Mouse (Mus musculus) effector memory CD4-positive, alpha-beta T cell, adult 7 months (primary cell): ENCODE measurements around the gene Zfp819. TPM values are rescaled to one million over a fixed set of nuclear protein-coding genes. Genes with fewer than 3 reads are reported as not detected.

Experiments used
- polyA plus RNA-seq: library from polyadenylated mRNA; unstranded; fragments of 100-300 nt; shearing (Covaris generic); gene quantifications from one replicate; pipeline ENCODE4 v1.2.1, GENCODE M21; 2017

Zfp819 gene
- not detected for polyA plus RNA-seq

DNA sequence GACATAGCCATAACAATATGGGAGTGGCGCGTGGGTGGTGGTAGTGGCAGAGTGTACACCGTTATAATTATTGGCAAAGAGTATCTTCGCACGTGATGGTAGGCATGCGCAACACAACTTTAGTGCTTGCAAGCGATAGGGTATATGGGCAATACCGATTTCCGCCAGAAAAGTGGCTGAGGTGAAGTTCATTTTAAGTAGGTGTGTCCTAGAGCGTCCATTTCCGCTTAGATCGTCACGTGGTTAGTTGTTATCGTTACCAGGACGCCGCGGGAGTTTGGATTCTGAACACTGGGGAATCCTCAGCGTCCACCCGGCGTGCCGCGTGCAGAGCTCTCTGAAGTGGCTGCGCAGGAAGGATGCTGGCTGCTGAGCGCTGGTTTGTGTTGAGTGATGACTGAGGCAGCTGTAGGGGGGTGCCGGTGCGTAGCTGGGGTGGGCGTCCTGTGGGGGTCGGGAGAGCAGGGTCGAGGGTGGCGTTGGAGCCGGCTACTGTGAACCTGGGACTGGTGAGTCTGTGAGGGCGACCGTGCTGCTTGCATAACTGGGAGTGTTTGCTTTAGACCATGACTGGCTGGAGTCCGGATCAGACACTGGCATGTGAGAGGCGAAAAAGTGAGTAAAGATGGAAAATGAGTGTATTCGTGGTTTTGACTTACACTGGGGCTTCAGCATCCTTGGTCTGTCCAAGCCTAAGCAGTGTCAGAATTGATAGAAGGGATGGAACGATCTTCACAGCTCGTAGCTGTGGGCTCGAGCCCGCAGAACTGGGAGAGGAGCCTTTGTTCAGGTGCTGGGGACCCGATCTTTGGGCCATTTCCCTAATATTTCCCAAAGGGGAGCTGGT is at the start of gene Zfp819:
Zfp819 (plus strand) TSS at position 274 of the 847 bp plus-strand sequence.

DNA sequence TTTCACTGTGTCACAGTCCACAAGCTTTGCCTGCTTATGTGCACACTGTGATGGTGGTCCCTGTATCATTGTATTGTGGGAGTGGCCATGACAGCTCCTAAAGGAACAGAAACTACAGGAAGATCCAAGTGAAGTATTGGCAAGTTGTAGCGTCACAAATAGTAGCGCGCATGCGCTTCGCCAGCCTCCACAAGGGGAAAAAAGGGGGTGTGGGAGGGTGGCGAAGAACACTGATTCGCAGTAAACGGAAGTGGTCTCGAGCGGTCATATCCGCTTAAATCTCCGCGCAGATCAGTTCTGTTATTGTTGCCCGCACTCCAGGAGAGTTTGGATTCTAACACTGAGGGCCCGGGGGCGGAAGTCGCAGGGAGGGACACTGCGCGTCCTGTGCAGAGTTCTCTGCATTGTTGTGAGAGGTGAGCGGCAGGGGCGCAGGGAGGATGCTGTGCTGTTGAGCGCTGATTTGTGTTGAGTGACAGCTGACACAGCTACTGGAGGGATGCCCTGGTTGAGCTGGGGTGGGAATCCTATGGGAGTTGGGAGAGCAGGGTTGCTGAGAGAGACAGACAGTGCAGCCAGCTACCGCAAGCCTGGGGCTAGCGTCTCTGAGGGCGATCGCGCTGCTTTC is 44.8 kb upstream of the Zfp819 start, which contains the start of gene Zfp658:
Zfp658 (plus strand) TSS at position 251 of the 628 bp plus-strand sequence.

DNA sequence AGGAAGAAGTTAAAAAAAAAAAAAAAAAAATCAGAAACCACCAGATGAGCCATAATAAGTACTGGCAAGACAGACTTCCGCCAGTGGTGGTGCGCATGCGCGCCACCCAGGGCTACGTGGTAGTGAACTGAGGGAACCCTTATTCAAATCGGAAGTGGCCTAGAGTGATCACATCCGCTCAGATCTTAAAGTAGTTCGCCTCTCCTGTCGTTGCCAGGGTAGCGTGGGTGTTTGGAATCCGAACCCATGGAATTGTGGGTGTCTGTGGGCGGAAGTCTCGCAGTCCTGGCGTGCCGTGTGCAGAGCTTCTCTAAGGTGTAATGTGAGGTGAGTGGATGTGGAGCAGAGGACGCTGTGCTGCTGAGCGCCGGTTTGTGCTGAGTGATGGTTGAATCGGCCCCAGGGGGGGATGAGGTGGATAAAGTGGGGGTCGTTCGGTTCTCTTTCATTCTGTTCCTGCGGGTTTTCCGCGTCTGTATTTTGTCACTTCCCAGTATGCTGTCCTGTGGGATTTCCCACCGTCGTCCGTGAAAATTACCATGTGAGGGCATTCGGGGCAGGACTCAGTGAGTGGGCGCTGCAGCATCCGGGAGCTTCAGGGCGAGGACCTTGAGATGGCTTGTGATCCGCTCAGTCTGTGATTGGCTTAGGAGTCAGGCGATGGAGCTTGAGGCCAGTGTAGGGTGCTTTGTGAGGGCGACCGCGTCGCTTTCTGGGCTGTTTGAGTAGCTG is 27.4 kb upstream of the Zfp819 start, which contains the start of gene Zfp719:
Zfp719 (plus strand) TSS at position 171 of the 732 bp plus-strand sequence.

DNA sequence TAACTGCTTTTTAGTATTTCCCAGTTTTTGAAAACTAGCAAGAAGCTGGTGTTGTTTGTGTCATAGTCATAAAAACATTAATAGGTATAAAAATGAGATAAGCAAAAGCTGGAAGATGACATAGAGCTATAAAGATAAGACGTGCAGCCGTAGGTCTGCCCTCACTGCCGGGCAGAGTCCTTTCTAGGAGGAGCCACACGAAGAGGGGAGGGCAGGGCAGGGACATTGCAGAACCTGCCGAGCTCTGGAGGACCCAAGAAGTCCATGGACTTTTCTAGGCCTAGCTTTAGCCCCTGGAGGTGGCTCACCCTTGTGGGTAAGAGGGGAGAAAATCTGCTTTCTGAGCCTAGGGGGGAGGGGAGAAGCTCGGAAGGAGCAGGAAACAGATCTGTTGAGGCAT is 27.5 kb downstream of the Zfp819 start, which contains the start of gene Ceacam18:
Ceacam18 (plus strand) TSS at position 208 of the 400 bp plus-strand sequence.

GRCm38 (mm10) chr7:43660002-43660401 is 53.0 kb downstream of the Zfp819 start, which contains the start of gene Siglece:
TSS of gene Siglece (minus strand) at chr7:43660161.

Other genes starting within 250 kb of the Zfp819 start
- gene Siglecg, start 199.0 kb upstream of the Zfp819 start, polyA plus RNA-seq = 0.24 TPM
- gene Lim2, start 179.5 kb upstream of the Zfp819 start, polyA plus RNA-seq = not detected
- 1,742 TPM for gene Nkg7, start 170.1 kb upstream of the Zfp819 start, polyA plus RNA-seq
- gene Cldnd2, start 166.4 kb upstream of the Zfp819 start, polyA plus RNA-seq = not detected
- 73.5 TPM for gene Etfb, start 163.1 kb upstream of the Zfp819 start, polyA plus RNA-seq
- gene Gm45233, start 163.0 kb upstream of the Zfp819 start, polyA plus RNA-seq = not detected
- gene Vsig10l, start 144.0 kb upstream of the Zfp819 start, polyA plus RNA-seq = 5.9 TPM
- not detected for gene Iglon5, start 117.1 kb upstream of the Zfp819 start, polyA plus RNA-seq
- not detected for gene 4931406B18Rik, start 101.2 kb upstream of the Zfp819 start, polyA plus RNA-seq
- gene Cd33, start 62.7 kb upstream of the Zfp819 start, polyA plus RNA-seq = not detected
- 1.8 TPM for gene Zfp658, start 44.9 kb upstream of the Zfp819 start, polyA plus RNA-seq
- gene Zfp719, start 27.6 kb upstream of the Zfp819 start, polyA plus RNA-seq = 6.4 TPM
- not detected for gene Ceacam18, start 27.5 kb downstream of the Zfp819 start, polyA plus RNA-seq
- gene Siglece, start 53.0 kb downstream of the Zfp819 start, polyA plus RNA-seq = not detected
- gene Ctu1, start 64.8 kb downstream of the Zfp819 start, polyA plus RNA-seq = 4.6 TPM
- gene Klk14, start 83.2 kb downstream of the Zfp819 start, polyA plus RNA-seq = not detected
- gene Klk13, start 105.4 kb downstream of the Zfp819 start, polyA plus RNA-seq = not detected
- not detected for gene Klk12, start 161.7 kb downstream of the Zfp819 start, polyA plus RNA-seq
- gene Klk11, start 167.4 kb downstream of the Zfp819 start, polyA plus RNA-seq = 0.30 TPM
- 0.56 TPM for gene Klk10, start 173.9 kb downstream of the Zfp819 start, polyA plus RNA-seq
- gene Klk9, start 184.7 kb downstream of the Zfp819 start, polyA plus RNA-seq = 0.60 TPM
- gene Klk8, start 190.4 kb downstream of the Zfp819 start, polyA plus RNA-seq = 41.3 TPM
- gene Klk7, start 204.1 kb downstream of the Zfp819 start, polyA plus RNA-seq = not detected
- not detected for gene Klk6, start 217.3 kb downstream of the Zfp819 start, polyA plus RNA-seq
- not detected for gene Klk5, start 234.8 kb downstream of the Zfp819 start, polyA plus RNA-seq